Mouse (Mus musculus) spleen, adult 2 months (tissue): ENCODE results near the gene Gpr39.

ENCODE experiments used
- CTCF ChIP-seq: fragments of 200-500 bp; IDR thresholded peaks from 2 replicates; pipeline ENCODE4 v1.5.1; 2011; ENCODE audit warnings: mild to moderate bottlenecking, inconsistent platforms; ENCODE audit not compliant: insufficient read depth, insufficient read length, insufficient replicate concordance; ENCODE audit errors: extremely low read depth
- POLR2A ChIP-seq: fragments of 200-500 bp; IDR thresholded peaks from 2 replicates; pipeline ENCODE4 v1.6.1; 2011; ENCODE audit warnings: low read depth, low read length, inconsistent platforms

DNA sequence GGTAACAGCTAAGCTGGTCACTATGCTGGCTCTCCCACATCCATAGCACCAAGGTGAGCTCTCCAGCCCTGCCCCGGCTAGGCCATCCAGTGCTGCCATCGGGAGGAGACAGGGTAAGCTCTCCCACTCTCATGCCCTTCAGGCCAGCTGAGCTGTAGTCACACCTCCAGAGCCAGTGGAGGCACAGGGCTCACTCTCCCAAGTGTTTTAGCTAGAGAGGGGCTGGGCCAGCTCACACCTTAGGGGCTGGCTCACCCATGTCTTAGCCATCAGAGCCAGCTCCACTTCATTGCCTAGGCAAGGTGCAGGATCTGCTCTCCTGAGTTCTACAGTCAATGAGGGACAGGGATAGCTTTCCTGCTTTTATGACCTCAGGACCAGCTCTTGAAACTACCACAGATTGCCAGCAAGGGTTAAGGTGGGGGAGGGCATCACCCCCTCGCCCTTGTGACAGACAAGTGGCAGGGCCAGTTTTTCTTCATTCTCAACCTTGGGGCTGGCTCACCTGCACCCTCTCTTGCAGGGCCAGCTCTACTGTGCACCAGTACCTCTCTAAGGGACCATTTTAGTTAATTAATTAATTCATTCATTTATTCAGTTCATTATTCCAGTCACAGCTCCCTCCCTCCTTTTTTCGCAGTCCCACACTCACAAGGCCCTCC is 78.7 kb downstream of the Gpr39 start:
- TF ChIP-seq CTCF (no peak), POLR2A (no peak)
